Mouse (Mus musculus) limb, embryonic 11.5 days (tissue): ENCODE data around the gene F2. TPM values are rescaled to one million over a fixed set of nuclear protein-coding genes. Genes with fewer than 3 reads are reported as not detected.

Experiments used
- ATAC-seq: fragments of 200-750 bp; cut with Nextera tagmentation; 2 replicates; pipeline ENCODE4 v1.8.0; 2017; ENCODE audit warnings: low read depth; ENCODE audit not compliant: insufficient number of reproducible peaks, low FRiP score, low TSS enrichment
- DNase-seq: peaks from one replicate; pipeline ENCODE4 v3.0.0-alpha.2; 2015; ENCODE audit warnings: low spot score
- H3K27ac ChIP-seq: fragments of 300-500 bp; sonication (generic); replicated peaks from 2 replicates; pipeline ENCODE4 v1.5.1; 2014; ENCODE audit warnings: low read depth, mild to moderate bottlenecking, low read length
- H3K27me3 ChIP-seq: fragments of 300-500 bp; sonication (generic); 2 replicates; pipeline ENCODE4 v1.6.1; 2014; ENCODE audit warnings: mild to moderate bottlenecking, low read length, mixed read lengths; ENCODE audit not compliant: control insufficient read depth, insufficient read depth
- H3K36me3 ChIP-seq: fragments of 300-500 bp; sonication (generic); 2 replicates; pipeline ENCODE4 v1.6.1; 2014; ENCODE audit warnings: mild to moderate bottlenecking, low read length, moderate library complexity, mixed read lengths; ENCODE audit not compliant: control insufficient read depth, insufficient read depth
- H3K4me1 ChIP-seq: fragments of 300-500 bp; sonication (generic); 2 replicates; pipeline ENCODE4 v1.6.1; 2014; ENCODE audit warnings: low read length, mixed read lengths; ENCODE audit not compliant: control insufficient read depth, insufficient read depth
- H3K4me2 ChIP-seq: fragments of 300-500 bp; sonication (generic); 2 replicates; pipeline ENCODE4 v1.6.1; 2014; ENCODE audit warnings: low read depth, mild to moderate bottlenecking, moderate library complexity; ENCODE audit not compliant: severe bottlenecking
- H3K4me3 ChIP-seq: fragments of 300-500 bp; sonication (generic); 2 replicates; pipeline ENCODE4 v1.5.1; 2014; ENCODE audit warnings: low read depth, low read length
- H3K9ac ChIP-seq: fragments of 300-500 bp; sonication (generic); 2 replicates; pipeline ENCODE4 v1.6.1; 2014; ENCODE audit warnings: mild to moderate bottlenecking, low read length
- H3K9me3 ChIP-seq: fragments of 300-500 bp; sonication (generic); 2 replicates; pipeline ENCODE4 v1.6.1; 2016; ENCODE audit warnings: low read length; ENCODE audit not compliant: control insufficient read depth
- WGBS: fragments of 180-500 bp; shearing (Covaris S2); extraction: QIAGEN DNeasy Blood & Tissue Kit; methylation state at CpG from one replicate; pipeline ENCODE4 v1.1.7; 2014; 5-methylcytosine and 5-hydroxymethylcytosine counted together
- polyA plus RNA-seq: library from polyadenylated mRNA; unstranded; fragments of >200 nt; fragmentation: Nextera tagmentation; extraction: Ambion mirVana; gene quantifications from 2 replicates; pipeline ENCODE4 v1.2.1, GENCODE M21; 2014

Gene F2
- polyA plus RNA-seq, 1 experiment from 2014 or later: 0.24 TPM

GRCm38 (mm10) chr2:91667747-91668146 lies 31.5 kb upstream of the F2 start:
- 85% methylated on average over 2 of the region's 2 CpGs for WGBS
- H3K9ac ChIP-seq: no peak overlapping the region
- peaks cover 31% of the 10 kb centered on the region for H3K36me3 ChIP-seq
- H3K4me3 ChIP-seq: no peak overlapping the region
- no peak for ATAC-seq
- H3K27me3 ChIP-seq: no peaks in the 10 kb centered on the region
- no peaks in the 10 kb centered on the region for H3K9me3 ChIP-seq
- H3K4me1 ChIP-seq: no peaks in the 10 kb centered on the region
- no peak for DNase-seq
- H3K27ac ChIP-seq: no peak overlapping the region
- no peak overlapping the region for H3K4me2 ChIP-seq

- DNase-seq: no peak
- no peaks in the 10 kb centered on the region for H3K9me3 ChIP-seq
- H3K4me2 ChIP-seq: no peak overlapping the region
- H3K4me1 ChIP-seq: no peaks in the 10 kb centered on the region
- peaks cover 31% of the 10 kb centered on the region for H3K36me3 ChIP-seq
- 95% methylated on average over 6 of the region's 6 CpGs for WGBS
- H3K27ac ChIP-seq: no peak overlapping the region
- ATAC-seq: no peak
- H3K9ac ChIP-seq: no peak overlapping the region
- no peaks in the 10 kb centered on the region for H3K27me3 ChIP-seq
- no peak overlapping the region for H3K4me3 ChIP-seq
Measured at GRCm38 (mm10) chr2:91666386-91666910, 30.2 kb upstream of the F2 start.

DNA sequence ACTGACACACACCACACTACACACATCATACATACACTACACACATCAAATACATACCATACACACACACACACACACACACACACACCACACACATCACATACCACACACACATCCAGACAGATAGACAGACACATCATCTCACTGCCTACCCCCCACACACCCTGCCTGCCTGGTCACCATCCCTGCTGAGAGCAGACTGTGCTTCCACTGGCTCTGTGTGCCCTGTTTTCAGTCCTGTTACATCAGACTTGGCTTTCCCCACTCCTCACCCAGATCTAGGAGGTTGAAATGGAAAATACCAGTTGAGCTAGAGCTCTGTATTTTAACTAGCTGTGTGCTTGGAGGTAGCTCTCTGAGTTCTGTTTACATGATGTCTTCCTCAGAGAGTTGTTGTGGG lies 28.6 kb upstream of the F2 start:
- H3K9me3 ChIP-seq: no peaks in the 10 kb centered on the region
- H3K27me3 ChIP-seq: no peaks in the 10 kb centered on the region
- H3K9ac ChIP-seq: no peak overlapping the region
- ATAC-seq (no peak), DNase-seq (no peak)
- H3K36me3 ChIP-seq: peaks cover 24% of the 10 kb centered on the region
- no peak overlapping the region for H3K4me2 ChIP-seq
- no peak overlapping the region for H3K4me3 ChIP-seq
- H3K4me1 ChIP-seq: no peaks in the 10 kb centered on the region
- no peak overlapping the region for H3K27ac ChIP-seq

GRCm38 (mm10) chr2:91660981-91661380 lies 24.8 kb upstream of the F2 start:
- Histone ChIP-seq H3K36me3 (peaks cover 19% of the 10 kb centered on the region), H3K4me2 (no peak overlapping the region), H3K4me1 (no peaks in the 10 kb centered on the region), H3K4me3 (no peak overlapping the region), H3K27ac (no peak overlapping the region), H3K27me3 (no peaks in the 10 kb centered on the region), H3K9ac (no peak overlapping the region), H3K9me3 (no peaks in the 10 kb centered on the region)
- DNase-seq (no peak), ATAC-seq (no peak)
- 86% methylated on average over 6 of the region's 6 CpGs for whole genome bisulfite sequencing

DNA sequence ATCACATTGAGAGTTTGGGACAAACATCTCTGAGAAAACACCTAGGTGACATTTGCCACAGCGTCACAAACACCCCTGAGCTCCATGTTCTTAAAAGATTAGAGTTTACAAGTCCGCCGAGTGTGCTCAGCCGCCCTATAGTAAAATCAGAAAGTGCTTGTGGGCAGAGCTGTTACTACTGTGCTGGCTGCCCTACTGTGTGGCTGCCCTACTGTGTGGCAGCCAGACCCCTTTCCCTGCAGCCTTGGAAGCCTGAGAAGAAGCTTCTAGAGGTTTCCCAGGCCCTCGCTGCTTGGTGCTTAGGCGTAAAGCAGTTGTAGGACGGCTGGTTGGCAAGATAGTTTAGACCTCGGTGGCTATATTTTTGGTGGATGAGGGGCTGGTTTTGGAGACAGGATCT lies 23.4 kb upstream of the F2 start:
- Histone ChIP-seq H3K4me3 (no peak overlapping the region), H3K9ac (no peak overlapping the region), H3K36me3 (peaks cover 19% of the 10 kb centered on the region), H3K4me1 (no peaks in the 10 kb centered on the region), H3K27me3 (no peaks in the 10 kb centered on the region), H3K9me3 (no peaks in the 10 kb centered on the region), H3K4me2 (no peak overlapping the region), H3K27ac (no peak overlapping the region)
- no peak for DNase-seq
- 95% methylated on average over 8 of the region's 8 CpGs for WGBS
- ATAC-seq: no peak

DNA sequence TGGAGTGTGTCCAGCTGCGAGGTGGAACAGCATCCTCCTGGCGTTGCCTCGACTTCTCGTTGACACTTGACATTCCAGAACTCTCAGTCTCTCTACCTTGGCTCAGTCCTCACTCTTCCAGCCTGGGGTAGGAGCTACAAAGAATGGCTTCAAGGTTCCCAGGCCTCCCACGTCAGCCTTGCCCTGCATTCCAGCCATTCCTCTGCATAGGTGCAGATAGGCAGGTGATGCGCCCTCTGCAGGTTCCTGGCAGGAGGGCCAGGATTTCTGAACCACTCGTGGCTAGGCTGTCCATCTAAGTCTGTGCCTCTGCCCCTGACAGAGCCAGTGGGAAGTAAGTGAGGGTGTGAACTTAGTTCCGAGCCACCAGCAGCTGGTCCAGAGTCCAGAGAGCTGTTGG lies 20.6 kb upstream of the F2 start:
- ATAC-seq: no peak
- 68% methylated on average over 8 of the region's 8 CpGs for WGBS

GRCm38 (mm10) chr2:91655827-91656226 lies 19.6 kb upstream of the F2 start:
- no peak for ATAC-seq
- peaks cover 3% of the 10 kb centered on the region; the same call in 1 of the 2 replicates for H3K4me1 ChIP-seq
- DNase-seq: no peak
- H3K9me3 ChIP-seq: no peaks in the 10 kb centered on the region
- no peaks in the 10 kb centered on the region for H3K27me3 ChIP-seq
- 68% methylated on average over 6 of the region's 6 CpGs for WGBS
- no peak overlapping the region for H3K27ac ChIP-seq
- peaks cover 10% of the 10 kb centered on the region for H3K36me3 ChIP-seq
- H3K9ac ChIP-seq: no peak overlapping the region
- H3K4me3 ChIP-seq: no peak overlapping the region
- H3K4me2 ChIP-seq: no peak overlapping the region

More for the DNA sequence above, 20.6 kb upstream of the F2 start:
- Histone ChIP-seq H3K27me3 (no peaks in the 10 kb centered on the region), H3K4me3 (no peak overlapping the region), H3K27ac (no peak overlapping the region), H3K4me2 (no peak overlapping the region), H3K4me1 (no peaks in the 10 kb centered on the region), H3K9me3 (no peaks in the 10 kb centered on the region), H3K36me3 (peaks cover 12% of the 10 kb centered on the region), H3K9ac (no peak overlapping the region)
- no peak for DNase-seq

- Histone ChIP-seq H3K36me3 (peaks cover 10% of the 10 kb centered on the region), H3K4me2 (no peak overlapping the region), H3K9me3 (no peaks in the 10 kb centered on the region), H3K9ac (no peak overlapping the region), H3K4me1 (peaks cover 6% of the 10 kb centered on the region), H3K4me3 (no peak overlapping the region), H3K27ac (no peak overlapping the region), H3K27me3 (no peaks in the 10 kb centered on the region)
- DNase-seq (no peak), ATAC-seq (no peak)
- 91% methylated on average over 5 of the region's 5 CpGs for WGBS
Measured at GRCm38 (mm10) chr2:91655388-91655787, 19.2 kb upstream of the F2 start.

GRCm38 (mm10) chr2:91652863-91653262 lies 16.6 kb upstream of the F2 start:
- no peaks in the 10 kb centered on the region for H3K9me3 ChIP-seq
- no peak overlapping the region for H3K4me3 ChIP-seq
- peaks cover 7% of the 10 kb centered on the region; the same call in 1 of the 2 replicates for H3K36me3 ChIP-seq
- H3K9ac ChIP-seq: no peak overlapping the region
- WGBS: 57% methylated on average over 6 of the region's 6 CpGs
- H3K4me1 ChIP-seq: peaks cover 10% of the 10 kb centered on the region
- DNase-seq (no peak), ATAC-seq (no peak)
- H3K4me2 ChIP-seq: no peak overlapping the region
- no peaks in the 10 kb centered on the region for H3K27me3 ChIP-seq
- H3K27ac ChIP-seq: no peak overlapping the region
